Mouse (Mus musculus) lung, embryonic 16.5 days (tissue): ENCODE measurements at regions not wholly inside any gene's neighbourhood (a gene's known extent, or its start where the extent isn't known, plus 50 kb on each side); places are given as distances from the start of the nearest gene placed in this dataset.
A peak's percentile ranks its signal among the peaks of the same experiment; 100 is the strongest.

ENCODE experiments used
- ATAC-seq: fragments of 200-750 bp; cut with Nextera tagmentation; 2 replicates; pipeline ENCODE4 v1.8.0; 2017; ENCODE audit warnings: low read depth, mild to moderate bottlenecking, moderate library complexity
- H3K27ac ChIP-seq: fragments of 300-500 bp; sonication (generic); 2 replicates; pipeline ENCODE4 v1.5.1; 2014; ENCODE audit warnings: mild to moderate bottlenecking, control low read depth, low read length
- H3K27me3 ChIP-seq: fragments of 300-500 bp; sonication (generic); 2 replicates; pipeline ENCODE4 v1.6.1; 2014; ENCODE audit warnings: low read depth, low read length, mixed read lengths; ENCODE audit not compliant: control insufficient read depth, insufficient read depth
- H3K36me3 ChIP-seq: fragments of 300-500 bp; sonication (generic); 2 replicates; pipeline ENCODE4 v1.6.1; 2014; ENCODE audit warnings: low read length; ENCODE audit not compliant: control insufficient read depth, insufficient read depth
- H3K4me1 ChIP-seq: fragments of 300-500 bp; sonication (generic); replicated peaks from 2 replicates; pipeline ENCODE4 v1.6.1; 2014; ENCODE audit warnings: low read length, mixed read lengths; ENCODE audit not compliant: control insufficient read depth, insufficient read depth
- H3K4me2 ChIP-seq: fragments of 300-500 bp; sonication (generic); 2 replicates; pipeline ENCODE4 v1.6.1; 2014; ENCODE audit warnings: low read depth, low read length, control low read depth
- H3K4me3 ChIP-seq: fragments of 300-500 bp; sonication (generic); 2 replicates; pipeline ENCODE4 v1.5.1; 2014; ENCODE audit warnings: mild to moderate bottlenecking, low read length, control low read depth
- H3K9ac ChIP-seq: fragments of 300-500 bp; sonication (generic); 2 replicates; pipeline ENCODE4 v1.6.1; 2014; ENCODE audit warnings: low read length, control low read depth
- H3K9me3 ChIP-seq: fragments of 300-500 bp; sonication (generic); 2 replicates; pipeline ENCODE4 v1.6.1; 2016; ENCODE audit warnings: low read length; ENCODE audit not compliant: control insufficient read depth
- WGBS: fragments of 180-500 bp; shearing (Covaris S2); extraction: QIAGEN DNeasy Blood & Tissue Kit; methylation state at CpG from one replicate; pipeline ENCODE4 v1.1.7; 2014; 5-methylcytosine and 5-hydroxymethylcytosine counted together

GRCm38 (mm10) chr5:43456018-43456417 is 59.3 kb upstream of the C1qtnf7 start:
- H3K4me1 ChIP-seq = no peaks in the 10 kb centered on the region
- WGBS = 45% methylated on average over 3 of the region's 3 CpGs
- peak overlapping the region; percentile 9; the same call in 1 of the 2 replicates for H3K27ac ChIP-seq

GRCm38 (mm10) chr5:43457725-43458124 is 57.6 kb upstream of the C1qtnf7 start:
- Histone ChIP-seq H3K4me1 (no peaks in the 10 kb centered on the region), H3K9me3 (no peaks in the 10 kb centered on the region), H3K36me3 (no peaks in the 10 kb centered on the region), H3K4me3 (no peak overlapping the region), H3K27ac (no peak overlapping the region), H3K27me3 (no peaks in the 10 kb centered on the region), H3K4me2 (no peak overlapping the region), H3K9ac (no peak overlapping the region)
- 72% methylated on average over 7 of the region's 7 CpGs for WGBS
- ATAC-seq = no peak

More at GRCm38 (mm10) chr5:43456018-43456417, 59.3 kb upstream of the C1qtnf7 start:
- peak; percentile 96 for ATAC-seq
- Histone ChIP-seq H3K36me3 (no peaks in the 10 kb centered on the region), H3K4me2 (no peak overlapping the region), H3K9ac (no peak overlapping the region), H3K4me3 (no peak overlapping the region), H3K27me3 (no peaks in the 10 kb centered on the region), H3K9me3 (no peaks in the 10 kb centered on the region)

GRCm38 (mm10) chr5:43461987-43462715 is 53.2 kb upstream of the C1qtnf7 start:
- no peak for ATAC-seq
- Histone ChIP-seq H3K4me2 (no peak overlapping the region), H3K9ac (no peak overlapping the region), H3K4me3 (no peak overlapping the region), H3K9me3 (no peaks in the 10 kb centered on the region), H3K4me1 (no peaks in the 10 kb centered on the region; the same call in 1 of the 2 replicates), H3K27me3 (no peaks in the 10 kb centered on the region), H3K27ac (no peak overlapping the region), H3K36me3 (no peaks in the 10 kb centered on the region)
- 33% methylated on average over 1 of the region's 1 CpGs for WGBS
